Mouse (Mus musculus) ovary, postnatal 14 days (tissue): ENCODE measurements around the gene Gstm1.
A peak's percentile ranks its signal among the peaks of the same experiment; 100 is the strongest.
"Not testable (repeated sequence)": the region's sequence is repeated elsewhere in the genome, so short reads cannot be mapped to it uniquely, and the experiment has no call there.

Source experiments
- DNase-seq: peaks from one replicate; pipeline ENCODE4 v3.0.0; 2022; ENCODE audit warnings: low spot score

Gene Gstm1

DNA sequence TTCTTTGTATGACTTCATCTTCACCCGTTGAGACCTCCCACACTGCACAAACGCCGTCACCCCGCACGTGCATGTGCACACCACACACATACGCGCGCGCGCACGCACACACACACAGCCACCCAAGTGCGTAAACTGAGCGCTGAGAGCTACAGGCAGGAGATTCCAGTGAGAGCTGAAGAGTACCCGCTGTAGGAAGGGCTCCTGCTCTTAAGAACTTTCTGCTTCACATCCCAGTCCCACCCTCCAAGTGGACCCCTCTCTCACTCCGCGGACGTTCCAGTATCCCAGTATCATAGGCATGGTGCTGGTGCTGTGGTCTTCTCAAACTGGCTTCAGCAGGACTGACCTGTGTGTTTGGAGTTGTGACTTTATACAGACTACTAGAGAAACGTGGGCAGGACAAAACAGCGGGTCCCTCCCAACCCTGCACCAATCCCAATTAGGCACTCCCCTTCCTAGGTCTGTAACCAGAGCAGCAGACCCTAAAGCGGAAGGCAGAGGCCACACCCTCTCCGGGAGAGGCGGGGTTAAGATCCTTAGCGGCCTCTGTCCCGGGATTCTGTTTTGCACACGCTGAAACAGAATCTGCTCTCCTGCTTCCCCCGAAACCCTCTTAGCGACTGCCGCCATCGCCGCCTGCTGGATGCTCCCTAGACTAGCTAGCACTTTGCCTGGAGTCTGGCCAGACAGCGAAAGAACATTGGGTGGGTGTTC lies at the start of gene Gstm1:
TSS of gene Gstm1 (minus strand) at position 501 of the 717 bp plus-strand sequence.
- peak; percentile 86 for DNase-seq

DNA sequence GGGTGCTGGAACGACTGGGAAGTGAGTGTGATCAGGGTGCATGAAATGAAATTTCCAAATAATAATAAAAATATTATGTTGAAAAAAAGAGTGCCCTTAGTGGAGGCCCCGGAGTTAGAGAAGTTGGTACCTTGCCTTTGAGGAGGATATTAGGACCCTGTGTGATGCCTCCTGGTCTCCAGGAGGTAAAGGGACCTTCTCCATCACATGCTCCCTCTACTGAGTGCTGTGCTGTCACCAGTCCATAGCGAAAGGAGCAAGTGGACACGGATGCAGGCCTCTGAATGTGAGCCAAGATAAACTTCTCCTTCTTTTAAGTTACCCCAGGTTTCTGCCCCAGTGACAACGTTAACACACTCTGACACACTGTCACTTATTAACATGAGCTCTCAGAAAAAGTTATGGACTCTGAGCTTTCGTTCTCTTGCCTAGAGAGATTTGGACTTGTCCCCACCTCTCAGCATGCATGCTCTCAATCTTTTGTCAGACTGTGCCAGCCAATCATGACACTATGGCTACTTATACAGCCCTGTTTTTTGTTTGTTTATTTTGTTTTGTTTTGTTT lies 49.7 kb upstream of the Gstm1 start:
- DNase-seq: no peak

DNA sequence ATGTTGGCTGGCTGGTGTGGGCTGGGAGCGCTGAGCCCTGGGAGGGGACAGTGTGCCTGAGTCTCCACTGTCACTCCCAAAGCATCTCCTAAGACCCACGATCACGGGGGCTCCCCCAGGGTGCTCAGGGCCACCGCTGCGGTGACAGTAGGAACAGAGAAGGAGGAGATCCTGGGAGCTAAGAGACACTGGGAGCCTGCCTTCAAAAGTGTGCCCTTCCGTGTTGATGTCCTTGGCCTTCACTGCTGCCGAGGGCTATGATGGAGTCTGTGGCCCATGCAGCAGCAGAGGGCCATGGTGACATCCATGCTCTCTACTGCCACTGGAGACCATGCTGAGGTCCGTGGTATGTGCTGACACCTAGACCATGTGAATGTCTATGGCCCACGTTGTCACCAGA lies 47.8 kb upstream of the Gstm1 start:
- no peak for DNase-seq

DNA sequence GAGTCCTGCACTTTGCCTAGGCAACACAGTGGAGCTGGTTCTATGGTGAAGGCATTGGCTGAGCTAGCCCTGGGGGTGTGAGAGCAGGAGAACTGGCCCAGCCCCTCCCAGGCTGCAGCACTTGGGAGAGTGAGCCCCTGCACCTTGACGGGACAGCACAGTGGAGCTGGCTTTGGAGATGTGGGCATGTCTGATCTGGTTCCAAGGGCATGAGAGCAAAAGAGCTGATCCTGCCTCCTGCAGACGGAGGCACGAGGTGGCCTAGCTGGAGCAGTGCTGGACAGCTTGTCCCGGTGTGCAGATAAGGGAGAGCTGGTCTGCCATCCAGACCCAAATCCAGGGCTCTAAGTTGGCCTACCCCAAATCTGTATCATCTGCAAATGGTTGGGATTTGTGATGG lies 46.9 kb upstream of the Gstm1 start:
- no peak for DNase-seq

DNA sequence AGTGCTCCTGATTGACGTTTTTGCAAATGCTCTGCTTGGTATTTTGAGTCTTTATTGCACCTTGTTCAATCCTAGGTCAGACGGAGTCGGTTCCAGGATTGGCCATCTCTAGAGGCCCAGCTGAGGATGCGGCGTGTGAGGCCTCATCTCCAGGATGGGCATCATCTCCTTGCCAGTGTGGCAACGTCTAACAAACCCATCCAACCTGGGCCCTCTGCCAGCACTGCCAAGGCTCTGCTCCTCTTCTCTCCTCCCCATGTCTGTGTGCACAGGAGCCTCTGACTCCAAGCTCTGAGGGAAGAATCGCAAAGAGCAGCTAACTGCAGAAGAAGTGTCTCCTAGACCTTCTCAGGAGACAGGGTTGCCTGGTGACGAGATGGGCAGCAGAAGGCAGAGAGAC lies 44.9 kb upstream of the Gstm1 start:
- no peak for DNase-seq

DNA sequence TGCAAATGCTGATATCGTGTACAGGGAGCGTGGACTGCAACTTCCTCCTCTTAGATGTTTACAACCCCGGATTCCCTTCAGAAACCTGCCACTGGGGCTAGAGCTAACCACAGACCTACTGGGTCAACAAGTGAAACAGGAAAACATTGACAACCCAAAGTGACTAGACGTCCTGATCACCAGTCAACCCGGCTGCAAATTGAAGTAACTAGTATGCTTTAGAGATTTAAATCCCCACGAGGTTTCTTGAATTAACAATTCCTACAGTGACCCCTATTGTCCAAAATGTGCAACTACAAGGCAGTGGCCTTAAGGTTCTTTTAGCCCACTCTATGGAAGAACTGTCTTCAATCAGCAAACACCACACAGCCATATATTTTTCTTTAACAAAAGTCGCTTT lies 43.6 kb upstream of the Gstm1 start:
- peak; percentile 41 for DNase-seq

DNA sequence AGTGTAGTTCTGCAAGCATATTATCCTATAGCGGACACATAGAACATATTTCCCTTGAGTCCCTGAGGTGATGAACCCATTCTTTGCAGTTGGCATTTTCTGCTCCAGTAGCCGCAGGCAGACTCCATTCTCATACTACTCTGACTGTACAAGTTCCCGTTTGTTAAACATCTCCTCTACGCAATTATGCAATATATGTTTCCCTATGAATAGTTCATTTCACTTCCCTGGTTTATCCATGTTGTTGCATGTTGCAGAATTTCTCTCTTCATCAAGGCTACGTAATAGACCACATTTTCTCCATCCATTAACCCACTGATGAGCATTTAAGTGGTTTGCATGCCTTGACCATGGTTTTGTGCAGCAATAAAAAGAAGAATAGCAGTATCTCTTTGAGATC lies 32.7 kb upstream of the Gstm1 start:
- no peak for DNase-seq

DNA sequence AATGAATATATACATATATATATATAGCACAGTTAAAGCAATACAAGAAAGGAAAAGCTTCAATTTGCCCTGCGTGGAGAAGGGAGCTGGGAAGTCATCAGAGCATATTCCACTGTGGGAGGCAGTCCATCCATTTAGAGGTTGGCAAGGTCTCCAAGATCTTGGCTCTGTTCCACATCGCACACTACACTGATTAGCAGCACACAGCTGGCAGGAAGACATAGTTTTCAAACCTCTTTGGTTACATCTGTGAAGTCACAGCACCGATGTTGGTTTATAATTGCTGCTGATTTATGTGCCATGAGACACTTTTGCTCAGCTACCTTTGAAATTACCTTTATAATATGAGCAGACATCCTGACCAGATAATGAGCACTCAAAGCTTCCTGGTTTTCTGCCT lies 30.5 kb upstream of the Gstm1 start:
- DNase-seq: no peak

DNA sequence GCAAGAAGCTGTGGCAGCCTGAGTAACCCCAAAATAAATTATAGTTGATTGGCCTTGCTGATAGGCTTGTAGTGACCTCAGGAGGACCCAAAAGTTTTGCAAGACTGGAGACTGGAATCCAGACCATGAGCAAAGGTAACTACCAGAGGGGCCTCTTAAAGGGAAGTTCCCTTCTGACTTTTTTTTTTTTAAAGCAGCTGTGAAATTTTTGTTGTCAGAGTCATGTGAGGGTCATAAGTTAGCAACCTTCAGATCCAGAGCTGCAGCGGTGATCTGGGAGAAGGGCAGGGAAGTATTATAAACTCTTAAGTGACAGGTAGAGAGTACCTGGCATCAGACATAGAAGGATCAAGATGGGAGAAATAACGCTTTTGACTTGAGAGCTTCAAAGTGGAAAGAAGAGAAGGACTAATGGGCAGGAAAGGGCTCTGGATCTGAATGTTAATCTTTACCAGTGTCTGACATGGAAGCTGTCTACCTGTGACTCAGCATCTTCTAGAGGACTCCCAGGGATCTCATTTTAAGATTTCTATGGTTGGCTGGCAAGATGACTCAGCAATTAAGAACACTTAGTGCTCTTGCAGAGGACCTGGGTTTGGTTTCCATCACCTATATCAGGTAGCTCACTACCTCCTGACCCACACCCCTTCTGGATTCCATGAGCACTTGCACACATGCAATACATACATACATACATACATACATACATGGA lies 29.3 kb upstream of the Gstm1 start:
- DNase-seq: no peak

DNA sequence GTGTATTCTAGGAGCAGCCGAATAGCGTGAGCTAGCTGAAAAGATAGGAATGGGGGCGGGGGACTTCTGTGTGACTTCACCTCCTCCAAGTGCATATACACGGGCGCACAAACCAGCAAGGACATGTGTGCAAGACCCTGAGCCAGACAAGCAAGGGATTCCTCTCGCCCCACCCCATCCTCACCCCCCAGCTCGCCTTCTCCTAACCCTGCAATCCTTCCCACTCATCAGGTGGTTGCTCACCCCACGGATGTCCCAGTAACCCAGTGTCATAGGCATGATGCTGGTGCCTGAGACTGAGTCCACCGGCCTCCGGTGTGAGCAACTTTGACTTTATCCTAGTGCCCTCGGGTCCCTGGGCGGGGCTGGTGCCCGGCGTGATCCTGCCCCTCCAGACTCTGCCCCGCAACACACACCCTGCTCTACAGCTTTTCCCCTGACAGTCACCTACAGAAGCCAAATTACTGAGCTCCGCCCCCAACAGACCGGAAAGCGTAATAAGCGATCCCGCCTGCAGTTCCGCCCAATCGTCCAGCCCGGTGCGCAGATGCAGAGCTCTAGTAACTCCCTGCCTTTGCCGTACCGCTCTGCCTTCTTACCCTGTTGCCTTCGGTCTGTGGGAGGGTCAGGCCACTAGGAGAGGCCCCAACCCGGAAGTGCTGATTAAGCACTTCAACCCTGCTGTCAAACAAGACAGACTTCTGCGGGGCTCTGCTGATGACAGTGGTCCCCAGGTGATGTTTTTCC lies 26.8 kb upstream of the Gstm1 start, which contains the start of gene Gstm4:
TSS of gene Gstm4 (minus strand) at position 501 of the 747 bp plus-strand sequence.
- peak; percentile 72 for DNase-seq

DNA sequence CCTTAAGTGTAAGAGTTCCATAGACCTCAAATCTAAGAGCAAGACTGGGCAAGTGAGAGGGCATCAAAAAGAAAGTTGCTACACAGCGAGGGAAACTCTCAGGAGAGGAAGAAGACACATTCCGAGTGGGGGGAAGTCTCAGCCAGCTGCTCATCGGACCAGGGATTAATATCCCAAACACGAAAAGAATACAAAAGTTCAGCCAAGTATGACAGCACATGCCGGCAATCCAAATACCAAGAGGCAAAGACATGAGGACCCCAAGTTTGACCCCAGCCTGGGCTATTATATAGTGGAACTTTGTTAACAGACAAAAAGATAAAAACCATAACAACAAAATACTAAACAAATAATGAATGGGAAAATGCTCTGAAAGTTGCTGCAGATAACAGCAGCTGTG lies 15.4 kb upstream of the Gstm1 start:
- DNase-seq: no peak

DNA sequence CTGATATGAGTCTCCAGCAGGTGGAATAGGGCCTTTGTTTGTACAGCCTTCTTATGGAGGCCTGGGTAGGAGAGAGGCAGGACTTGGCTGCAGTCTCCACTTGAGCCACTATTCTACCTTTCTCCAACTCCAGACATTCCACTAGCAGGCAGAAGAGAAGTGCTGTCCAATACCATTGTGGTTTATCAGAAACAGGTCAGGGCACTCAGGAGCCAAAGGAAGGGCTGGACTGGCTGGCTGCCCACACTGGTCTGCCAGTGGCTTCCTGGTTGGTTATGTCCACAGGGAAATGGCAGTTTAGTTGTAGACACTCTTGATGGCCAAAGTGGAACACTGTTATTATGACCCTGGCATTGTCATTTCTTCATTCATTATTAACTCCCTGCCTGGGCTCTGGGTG lies 14.3 kb upstream of the Gstm1 start:
- no peak for DNase-seq

DNA sequence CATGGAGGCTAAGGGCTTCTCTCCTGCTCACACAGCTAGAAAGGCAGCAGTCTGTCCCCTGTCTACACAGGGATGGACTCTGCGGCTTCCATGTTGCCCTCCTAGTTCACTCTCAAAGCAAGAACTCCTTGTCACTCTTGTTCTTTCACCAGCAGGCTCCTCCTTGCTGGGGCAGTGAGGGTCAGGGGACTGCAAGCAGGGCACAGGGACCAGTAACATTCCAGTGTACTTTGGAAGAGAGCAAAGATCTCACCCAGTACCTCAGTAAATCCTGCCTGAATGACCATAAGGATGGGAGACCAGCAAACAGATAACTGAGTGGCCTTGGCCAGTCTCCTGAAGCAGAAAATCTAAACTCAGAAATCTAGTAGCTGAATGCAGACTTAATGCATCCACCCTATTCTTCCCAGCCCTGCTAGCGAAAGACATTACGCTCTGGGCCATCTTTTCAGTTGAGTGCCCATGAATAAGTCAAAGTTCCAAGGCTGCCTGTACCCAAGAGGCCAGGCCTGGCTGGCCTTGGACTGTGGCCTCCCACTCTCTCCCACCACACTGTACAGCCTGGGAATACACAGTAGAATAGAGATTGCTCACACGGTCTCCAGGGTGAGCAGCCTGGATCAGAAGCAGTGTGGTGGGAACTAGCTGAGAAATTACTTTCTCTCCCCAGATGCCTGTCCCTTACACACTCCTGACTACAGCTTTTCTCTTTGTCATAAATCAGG lies 11.0 kb upstream of the Gstm1 start:
- DNase-seq: no peak

DNA sequence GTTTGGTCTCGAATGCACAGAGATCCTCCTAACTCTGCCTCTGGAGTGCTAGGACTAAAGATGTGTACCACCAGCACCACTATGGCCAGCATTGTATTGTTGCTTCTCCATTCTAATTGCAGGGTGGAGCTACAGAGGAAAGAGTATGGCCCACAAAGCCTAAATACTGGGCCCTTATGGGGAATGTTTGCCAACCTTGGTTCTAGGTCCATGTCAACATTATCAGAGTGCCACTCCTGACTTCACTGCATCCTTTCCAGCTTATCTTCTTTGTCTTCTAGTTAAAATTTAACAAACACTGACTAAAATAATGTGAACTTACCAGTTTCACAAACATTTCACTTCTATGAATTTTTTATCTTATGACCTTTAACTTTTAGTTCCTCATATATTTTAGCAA lies 8.8 kb upstream of the Gstm1 start:
- no peak for DNase-seq

DNA sequence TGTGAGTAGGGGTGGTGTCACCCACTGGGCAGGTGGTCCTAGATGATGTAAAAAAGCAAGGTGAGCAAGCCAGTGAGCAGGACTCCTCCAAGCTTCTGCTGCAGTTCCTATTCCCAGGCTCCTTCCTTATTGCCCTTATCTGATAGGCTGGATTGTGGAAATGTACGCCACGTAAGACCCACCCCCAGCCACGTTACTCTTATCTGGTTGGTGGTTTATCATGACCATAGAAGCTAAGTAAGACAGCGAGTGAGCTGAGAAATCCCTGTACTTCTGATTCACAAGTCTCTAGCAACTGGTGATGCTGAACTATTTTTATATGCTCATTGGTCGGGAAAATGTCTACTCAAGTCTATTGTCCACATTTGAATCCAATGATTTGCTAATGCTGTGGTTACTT lies 8.3 kb upstream of the Gstm1 start:
- no peak for DNase-seq

DNA sequence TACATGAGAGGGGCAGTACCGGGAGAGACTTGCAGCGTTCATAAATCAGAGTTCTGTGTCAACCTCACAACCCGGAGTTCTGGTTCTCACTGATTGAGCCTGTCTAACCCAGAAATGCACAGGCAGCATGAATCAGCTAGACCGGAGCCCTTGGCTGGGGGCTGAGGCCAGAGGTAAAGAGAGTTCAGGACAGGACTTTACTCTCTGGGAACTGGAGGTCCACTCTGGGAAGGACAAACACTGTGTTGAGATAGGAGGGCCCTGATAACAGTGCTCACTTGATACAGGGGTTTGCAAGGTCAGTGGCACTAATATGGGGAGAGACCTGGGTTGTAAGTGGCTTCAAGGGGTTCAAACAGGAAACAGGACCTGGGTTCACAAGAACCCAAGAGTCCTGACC lies 7.5 kb upstream of the Gstm1 start:
- no peak for DNase-seq

DNA sequence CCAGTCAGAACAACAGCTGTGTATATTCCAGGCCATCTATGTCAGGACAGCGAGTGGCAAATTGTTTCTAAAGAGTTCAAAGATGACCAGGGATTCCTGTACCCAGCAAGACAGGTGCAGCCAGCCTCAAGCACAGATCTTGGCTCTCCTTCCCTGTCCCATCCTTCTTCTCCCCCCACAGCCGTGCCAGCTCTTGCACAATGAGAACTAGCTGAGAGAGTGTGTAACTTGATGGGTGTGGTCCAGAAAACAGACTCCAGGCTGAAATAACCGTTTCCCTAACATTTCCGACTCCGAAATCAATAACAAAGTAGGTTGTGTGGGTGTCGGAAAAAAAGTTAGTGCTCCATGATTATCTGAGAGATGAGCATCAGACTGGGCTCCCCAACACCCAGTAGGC lies 4.9 kb upstream of the Gstm1 start:
- no peak for DNase-seq

DNA sequence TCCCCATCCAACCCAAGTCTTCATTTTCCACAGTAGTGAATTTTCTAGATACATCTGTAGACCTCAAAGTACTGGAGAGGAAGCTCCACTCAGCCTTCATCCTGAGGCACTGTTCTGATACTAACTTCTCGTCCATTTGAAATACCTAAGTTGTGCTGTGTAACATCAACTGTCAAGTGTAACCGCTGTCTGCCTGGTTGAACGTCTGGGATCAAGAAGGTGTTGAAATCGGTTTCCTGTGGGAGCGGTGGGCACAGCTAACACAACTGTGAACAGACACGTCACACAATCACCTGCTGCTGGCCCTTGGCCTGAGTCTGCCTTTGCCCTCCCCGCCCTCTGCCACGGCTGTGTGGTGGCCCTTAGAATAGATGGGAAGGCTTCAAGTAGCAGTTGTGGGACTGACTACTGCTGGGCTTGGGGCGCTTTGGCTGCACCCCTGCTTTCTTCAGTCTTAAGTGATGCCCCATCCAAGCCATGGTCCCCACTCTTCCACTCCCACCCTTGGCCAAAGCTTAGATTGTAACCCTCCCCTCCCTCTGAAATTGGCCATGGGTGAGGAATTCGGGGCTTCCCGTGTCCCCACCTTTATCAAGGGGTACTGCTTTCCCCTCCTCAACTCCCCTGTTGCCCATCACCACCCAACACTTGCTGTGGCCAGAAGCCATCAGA lies 2.7 kb upstream of the Gstm1 start:
- not testable (repeated sequence) for DNase-seq

DNA sequence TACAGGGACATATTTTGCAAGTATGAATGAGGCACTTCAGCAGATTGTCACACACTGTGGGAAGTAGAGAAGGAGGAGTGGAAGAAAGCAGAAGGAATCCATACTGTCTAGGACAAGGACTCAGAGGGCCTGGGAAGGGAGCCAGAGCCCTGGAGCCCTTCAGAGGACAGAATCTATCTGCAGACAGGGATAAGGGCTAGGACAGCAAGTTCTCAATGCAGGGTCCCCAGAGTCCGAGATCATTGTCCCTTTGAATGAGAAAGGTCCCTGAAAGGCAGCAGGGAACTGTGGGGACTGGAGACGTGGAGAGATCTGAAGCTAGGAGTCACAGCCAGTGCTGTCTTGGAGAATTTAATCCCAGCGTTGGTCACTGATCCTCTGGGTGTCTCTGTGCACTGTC lies 1.5 kb upstream of the Gstm1 start:
- not testable (repeated sequence) for DNase-seq

DNA sequence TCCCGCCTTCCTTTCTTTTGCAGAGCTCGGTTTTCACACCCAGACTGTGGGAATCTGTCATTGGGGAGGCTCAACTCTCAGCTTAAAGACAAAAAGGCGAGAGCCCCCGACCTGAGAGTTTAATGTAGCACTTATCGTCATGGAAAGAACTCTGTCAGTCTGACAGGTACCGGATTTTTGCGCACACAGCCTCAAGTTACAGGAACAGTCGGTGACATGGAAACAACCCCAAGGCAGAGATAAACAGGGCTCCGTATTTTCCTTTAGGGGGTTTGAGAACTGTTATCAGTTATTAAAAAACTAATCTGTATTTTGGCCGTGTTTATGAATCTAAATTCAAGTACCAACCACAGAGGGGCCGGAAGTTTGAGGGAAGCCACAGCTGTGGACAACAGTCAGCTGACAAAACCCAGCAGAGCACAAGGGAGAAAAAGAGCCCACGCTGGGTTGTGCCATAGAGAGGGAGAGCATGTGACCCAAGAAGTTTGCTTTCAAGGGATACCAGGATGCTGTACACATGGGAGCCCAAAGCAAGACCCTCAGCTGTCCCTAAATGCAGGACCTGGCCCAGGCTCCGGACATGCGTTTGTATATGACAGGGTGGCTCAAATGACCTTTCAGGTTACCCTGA lies 532 bp upstream of the Gstm1 start:
- DNase-seq: no peak

DNA sequence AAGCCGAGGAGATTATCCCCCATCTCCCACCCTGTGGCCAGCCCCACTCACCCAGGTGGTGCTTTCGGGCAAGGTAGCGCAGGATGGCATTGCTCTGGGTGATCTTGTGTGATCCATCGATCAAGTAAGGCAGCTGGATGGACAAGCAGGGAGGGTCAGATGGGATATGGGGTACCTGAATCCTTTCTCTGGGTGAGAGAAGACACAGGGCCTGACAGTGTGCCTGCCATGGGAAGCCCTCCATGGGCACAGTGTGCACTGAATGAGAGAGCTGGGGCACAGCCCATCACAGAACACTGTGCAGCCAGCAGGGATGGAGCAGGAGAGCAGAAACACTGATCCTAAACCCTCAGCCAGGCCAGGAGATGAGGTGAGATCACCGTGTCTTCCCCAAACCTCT lies 1.3 kb downstream of the Gstm1 start:
- DNase-seq: not testable (repeated sequence)
